Mouse (Mus musculus): ENCODE results near the gene Rnf121. TPM values are rescaled to one million over a fixed set of nuclear protein-coding genes. Genes with fewer than 3 reads are reported as not detected.

Gene Rnf121
- polyA plus RNA-seq, 1 experiment from 2014 or later, result 29.8 TPM

GRCm38 (mm10) chr7:102081784-102082183 is 16.5 kb upstream of the Rnf121 start:
- H3K9ac ChIP-seq (ENCODE audit: low read depth, low read length), result no peak overlapping the region
- peaks cover 6% of the 10 kb centered on the region; the same call in 1 of the 2 replicates for H3K36me3 ChIP-seq (ENCODE audit: control insufficient read depth, insufficient read depth, low read length)
- no peak overlapping the region for H3K4me2 ChIP-seq (replicated peaks; ENCODE audit: low read depth, low read length)
- H3K27ac ChIP-seq (ENCODE audit: low read depth, low read length), result no peak overlapping the region
- H3K9me3 ChIP-seq (ENCODE audit: control insufficient read depth, low read length), result no peaks in the 10 kb centered on the region
- no peak overlapping the region for H3K4me3 ChIP-seq (ENCODE audit: low read depth, low read length)
- ATAC-seq (ENCODE audit: low FRiP score) (no peak), DNase-seq (ENCODE audit: low spot score) (no peak)
- H3K4me1 ChIP-seq (replicated peaks; ENCODE audit: control insufficient read depth, insufficient read depth, low read length), result no peaks in the 10 kb centered on the region
- H3K27me3 ChIP-seq (ENCODE audit: control insufficient read depth, insufficient read depth, low read length), result no peaks in the 10 kb centered on the region
- over 99% methylated on average over 5 of the region's 5 CpGs for WGBS

- no peak overlapping the region for H3K4me3 ChIP-seq (ENCODE audit: low read depth, low read length)
- H3K27me3 ChIP-seq (ENCODE audit: control insufficient read depth, insufficient read depth, low read length), result no peaks in the 10 kb centered on the region
- H3K27ac ChIP-seq (ENCODE audit: low read depth, low read length), result no peak overlapping the region
- no peaks in the 10 kb centered on the region for H3K9me3 ChIP-seq (ENCODE audit: control insufficient read depth, low read length)
- no peaks in the 10 kb centered on the region for H3K4me1 ChIP-seq (replicated peaks; ENCODE audit: control insufficient read depth, insufficient read depth, low read length)
- H3K36me3 ChIP-seq (ENCODE audit: control insufficient read depth, insufficient read depth, low read length), result peaks cover 6% of the 10 kb centered on the region; the same call in 1 of the 2 replicates
- DNase-seq (ENCODE audit: low spot score), result no peak
- H3K4me2 ChIP-seq (replicated peaks; ENCODE audit: low read depth, low read length), result no peak overlapping the region
- H3K9ac ChIP-seq (ENCODE audit: low read depth, low read length), result no peak overlapping the region
- no peak for ATAC-seq (ENCODE audit: low FRiP score)
- WGBS, result 92% methylated on average over 8 of the region's 8 CpGs
These were observed 15.0 kb upstream of the Rnf121 start for GRCm38 (mm10) chr7:102080311-102080710.

GRCm38 (mm10) chr7:102078517-102078916 is 13.2 kb upstream of the Rnf121 start:
- no peaks in the 10 kb centered on the region for H3K4me1 ChIP-seq (replicated peaks; ENCODE audit: control insufficient read depth, insufficient read depth, low read length)
- no peaks in the 10 kb centered on the region for H3K27me3 ChIP-seq (ENCODE audit: control insufficient read depth, insufficient read depth, low read length)
- peaks cover 10% of the 10 kb centered on the region; the same call in 1 of the 2 replicates for H3K36me3 ChIP-seq (ENCODE audit: control insufficient read depth, insufficient read depth, low read length)
- no peak overlapping the region for H3K4me2 ChIP-seq (replicated peaks; ENCODE audit: low read depth, low read length)
- no peak overlapping the region for H3K4me3 ChIP-seq (ENCODE audit: low read depth, low read length)
- peak; percentile 32 for DNase-seq (ENCODE audit: low spot score)
- H3K9ac ChIP-seq (ENCODE audit: low read depth, low read length), result no peak overlapping the region
- 83% methylated on average over 7 of the region's 7 CpGs for WGBS
- H3K27ac ChIP-seq (ENCODE audit: low read depth, low read length), result no peak overlapping the region
- no peaks in the 10 kb centered on the region for H3K9me3 ChIP-seq (ENCODE audit: control insufficient read depth, low read length)
- no peak for ATAC-seq (ENCODE audit: low FRiP score)

- Histone ChIP-seq H3K36me3 (ENCODE audit: control insufficient read depth, insufficient read depth, low read length) (peaks cover 6% of the 10 kb centered on the region; the same call in 1 of the 2 replicates), H3K4me2 (replicated peaks; ENCODE audit: low read depth, low read length) (no peak overlapping the region), H3K9me3 (ENCODE audit: control insufficient read depth, low read length) (no peaks in the 10 kb centered on the region), H3K4me1 (replicated peaks; ENCODE audit: control insufficient read depth, insufficient read depth, low read length) (no peaks in the 10 kb centered on the region), H3K4me3 (ENCODE audit: low read depth, low read length) (no peak overlapping the region), H3K27ac (ENCODE audit: low read depth, low read length) (no peak overlapping the region), H3K9ac (ENCODE audit: low read depth, low read length) (no peak overlapping the region), H3K27me3 (ENCODE audit: control insufficient read depth, insufficient read depth, low read length) (no peaks in the 10 kb centered on the region)
- 88% methylated on average over 7 of the region's 7 CpGs for WGBS
- DNase-seq (ENCODE audit: low spot score), result peak; percentile 38
- ATAC-seq (ENCODE audit: low FRiP score), result no peak
These were observed 11.5 kb upstream of the Rnf121 start for GRCm38 (mm10) chr7:102076714-102077296.

GRCm38 (mm10) chr7:102066363-102066762 is 1.1 kb upstream of the Rnf121 start:
- no peaks in the 10 kb centered on the region for H3K9me3 ChIP-seq (ENCODE audit: control insufficient read depth, low read length)
- peak; percentile 12 for DNase-seq (ENCODE audit: low spot score)
- peak overlapping the region; percentile 63 for H3K9ac ChIP-seq (ENCODE audit: low read depth, low read length)
- H3K4me2 ChIP-seq (replicated peaks; ENCODE audit: low read depth, low read length), result peak overlapping the region; percentile 59
- H3K4me3 ChIP-seq (ENCODE audit: low read depth, low read length), result peak overlapping the region; percentile 71
- H3K27me3 ChIP-seq (ENCODE audit: control insufficient read depth, insufficient read depth, low read length), result no peaks in the 10 kb centered on the region
- ATAC-seq (ENCODE audit: low FRiP score), result no peak
- H3K4me1 ChIP-seq (replicated peaks; ENCODE audit: control insufficient read depth, insufficient read depth, low read length), result peaks cover 4% of the 10 kb centered on the region; the same call in 1 of the 2 replicates
- WGBS, result 89% methylated on average over 6 of the region's 6 CpGs
- H3K27ac ChIP-seq (ENCODE audit: low read depth, low read length), result no peak overlapping the region
- H3K36me3 ChIP-seq (ENCODE audit: control insufficient read depth, insufficient read depth, low read length), result no peaks in the 10 kb centered on the region

- Histone ChIP-seq H3K27me3 (ENCODE audit: control insufficient read depth, insufficient read depth, low read length) (no peaks in the 10 kb centered on the region), H3K36me3 (ENCODE audit: control insufficient read depth, insufficient read depth, low read length) (no peaks in the 10 kb centered on the region), H3K9me3 (ENCODE audit: control insufficient read depth, low read length) (no peaks in the 10 kb centered on the region), H3K27ac (ENCODE audit: low read depth, low read length) (peak overlapping the region; percentile 58; the same call in 1 of the 2 replicates), H3K4me1 (replicated peaks; ENCODE audit: control insufficient read depth, insufficient read depth, low read length) (peaks cover 4% of the 10 kb centered on the region; the same call in 1 of the 2 replicates), H3K4me2 (replicated peaks; ENCODE audit: low read depth, low read length) (peak overlapping the region; percentile 61), H3K9ac (ENCODE audit: low read depth, low read length) (peak overlapping the region; percentile 82), H3K4me3 (ENCODE audit: low read depth, low read length) (peak overlapping the region; percentile 71)
- 2% methylated on average over 9 of the region's 9 CpGs for WGBS
- DNase-seq (ENCODE audit: low spot score) (no peak), ATAC-seq (ENCODE audit: low FRiP score) (peak; percentile 56)
These were observed 619 bp downstream of the Rnf121 start for GRCm38 (mm10) chr7:102064655-102065045.

- no peak for DNase-seq (ENCODE audit: low spot score)
- H3K4me2 ChIP-seq (replicated peaks; ENCODE audit: low read depth, low read length), result peak overlapping the region; percentile 61
- no peak overlapping the region for H3K27ac ChIP-seq (ENCODE audit: low read depth, low read length)
- no peaks in the 10 kb centered on the region for H3K27me3 ChIP-seq (ENCODE audit: control insufficient read depth, insufficient read depth, low read length)
- H3K9me3 ChIP-seq (ENCODE audit: control insufficient read depth, low read length), result no peaks in the 10 kb centered on the region
- 90% methylated on average over 9 of the region's 9 CpGs for WGBS
- peak overlapping the region; percentile 71 for H3K4me3 ChIP-seq (ENCODE audit: low read depth, low read length)
- ATAC-seq (ENCODE audit: low FRiP score), result no peak
- peaks cover 4% of the 10 kb centered on the region; the same call in 1 of the 2 replicates for H3K4me1 ChIP-seq (replicated peaks; ENCODE audit: control insufficient read depth, insufficient read depth, low read length)
- no peak overlapping the region for H3K9ac ChIP-seq (ENCODE audit: low read depth, low read length)
- no peaks in the 10 kb centered on the region for H3K36me3 ChIP-seq (ENCODE audit: control insufficient read depth, insufficient read depth, low read length)
These were observed 1.4 kb downstream of the Rnf121 start for GRCm38 (mm10) chr7:102063891-102064290.

GRCm38 (mm10) chr7:102062203-102062602 is 3.1 kb downstream of the Rnf121 start:
- H3K4me2 ChIP-seq (replicated peaks; ENCODE audit: low read depth, low read length), result no peak overlapping the region
- H3K4me1 ChIP-seq (replicated peaks; ENCODE audit: control insufficient read depth, insufficient read depth, low read length), result peaks cover 4% of the 10 kb centered on the region; the same call in 1 of the 2 replicates
- no peak overlapping the region for H3K4me3 ChIP-seq (ENCODE audit: low read depth, low read length)
- ATAC-seq (ENCODE audit: low FRiP score) (no peak), DNase-seq (ENCODE audit: low spot score) (no peak)
- H3K9me3 ChIP-seq (ENCODE audit: control insufficient read depth, low read length), result no peaks in the 10 kb centered on the region
- H3K36me3 ChIP-seq (ENCODE audit: control insufficient read depth, insufficient read depth, low read length), result no peaks in the 10 kb centered on the region
- no peaks in the 10 kb centered on the region for H3K27me3 ChIP-seq (ENCODE audit: control insufficient read depth, insufficient read depth, low read length)
- no peak overlapping the region for H3K27ac ChIP-seq (ENCODE audit: low read depth, low read length)
- H3K9ac ChIP-seq (ENCODE audit: low read depth, low read length), result no peak overlapping the region
- 96% methylated on average over 1 of the region's 1 CpGs for WGBS

GRCm38 (mm10) chr7:102061353-102061752 is 3.9 kb downstream of the Rnf121 start:
- WGBS, result 96% methylated on average over 3 of the region's 3 CpGs
- Histone ChIP-seq H3K27me3 (ENCODE audit: control insufficient read depth, insufficient read depth, low read length) (no peaks in the 10 kb centered on the region), H3K4me3 (ENCODE audit: low read depth, low read length) (no peak overlapping the region), H3K4me1 (replicated peaks; ENCODE audit: control insufficient read depth, insufficient read depth, low read length) (peaks cover 4% of the 10 kb centered on the region; the same call in 1 of the 2 replicates), H3K9ac (ENCODE audit: low read depth, low read length) (no peak overlapping the region), H3K9me3 (ENCODE audit: control insufficient read depth, low read length) (no peaks in the 10 kb centered on the region), H3K4me2 (replicated peaks; ENCODE audit: low read depth, low read length) (no peak overlapping the region), H3K36me3 (ENCODE audit: control insufficient read depth, insufficient read depth, low read length) (no peaks in the 10 kb centered on the region), H3K27ac (ENCODE audit: low read depth, low read length) (no peak overlapping the region)
- DNase-seq (ENCODE audit: low spot score), result no peak
- ATAC-seq (ENCODE audit: low FRiP score), result no peak

Measured in hindbrain, embryonic 11.5 days (tissue).